Mouse (Mus musculus) mature B cell (primary cell): ENCODE results near the gene Vmn2r121.

ENCODE experiments used
- in situ Hi-C: fragments of 300-500 bp; cut with MboI; formaldehyde crosslinking; loops from 2 replicates; pipeline ENCODE4 v1.14.3; 2019

Gene Vmn2r121

DNA sequence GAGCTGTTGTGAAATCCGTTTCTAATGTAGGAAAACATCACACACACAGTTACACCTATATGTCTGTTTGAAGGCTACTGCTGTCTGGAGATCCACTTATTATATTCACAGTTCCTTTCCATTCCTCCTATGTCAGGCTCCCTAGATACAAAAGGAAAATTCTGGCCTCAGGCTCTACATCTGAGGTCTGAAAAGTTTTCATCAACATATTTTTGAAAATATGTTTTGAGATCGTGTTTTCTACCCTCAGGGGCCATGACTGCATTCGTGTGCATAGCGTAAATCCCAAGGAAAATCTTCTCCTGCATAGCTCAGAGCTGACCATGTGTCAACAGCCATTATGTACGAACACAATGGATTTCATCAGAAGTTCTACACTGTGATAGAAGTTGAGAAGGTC lies at the start of gene Vmn2r121:
Vmn2r121 (minus strand) TSS at position 101 of the 400 bp plus-strand sequence.
- in situ Hi-C loops, result no loop called here
